Mouse (Mus musculus): ENCODE results near the gene Aox2. TPM values are rescaled to one million over a fixed set of nuclear protein-coding genes. Genes with fewer than 3 reads are reported as not detected.

Aox2 gene
- total RNA-seq, 4 experiments from 2014 or later: 0.04 to 0.24 (median 0.08) TPM

DNA sequence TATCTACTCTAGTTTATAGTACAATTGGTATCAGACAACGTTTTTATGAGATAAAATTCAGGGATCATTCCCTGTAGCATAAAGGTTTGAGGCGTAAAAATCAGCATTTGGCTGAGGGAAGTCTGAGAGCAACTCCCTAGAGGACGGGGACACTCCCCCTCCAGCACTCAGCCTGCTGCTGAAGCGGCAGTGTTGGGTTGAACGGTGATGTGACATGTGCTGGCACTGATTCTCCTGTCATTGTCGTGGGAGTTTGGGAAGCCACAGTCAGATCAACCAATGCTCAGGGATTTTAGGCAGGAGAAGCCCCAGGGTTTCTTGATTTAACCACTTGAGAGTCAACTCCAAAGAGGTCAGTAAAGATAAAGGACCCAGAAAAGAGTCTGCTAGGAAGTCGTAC lies 6.4 kb downstream of the Aox2 start:
- no peak for DNase-seq (ENCODE audit: low spot score in 2 of 2)

- no peak for DNase-seq (ENCODE audit: low spot score in 2 of 2)
Observed at GRCm38 (mm10) chr1:58288091-58288490, 10.0 kb downstream of the Aox2 start.

- DNase-seq (ENCODE audit: low spot score in 2 of 2): no peak
Observed at GRCm38 (mm10) chr1:58289863-58290469, 11.8 kb downstream of the Aox2 start.

- peak in 1 of 2 experiments; percentile 32 for DNase-seq (ENCODE audit: low spot score in 2 of 2)
Observed at GRCm38 (mm10) chr1:58291394-58292300, 13.5 kb downstream of the Aox2 start.

DNA sequence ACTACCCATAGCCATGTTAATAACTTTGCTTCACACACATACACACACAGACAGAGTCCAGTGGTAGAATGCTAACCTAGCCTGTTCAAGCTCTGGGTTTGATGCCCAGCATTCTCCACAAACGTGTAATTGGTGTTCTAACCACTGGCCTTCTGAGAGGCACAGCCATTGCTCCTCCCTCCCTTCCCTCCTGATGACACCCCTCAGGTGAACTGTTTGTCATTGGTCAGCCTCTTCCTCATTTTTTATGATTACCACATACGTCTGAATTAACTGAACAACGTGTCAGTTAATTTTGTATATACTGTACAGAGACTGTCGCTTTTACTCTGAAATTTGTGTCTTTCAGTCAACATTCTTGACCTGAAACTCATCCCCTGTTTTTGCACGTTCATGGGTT lies 16.6 kb downstream of the Aox2 start:
- no peak for DNase-seq (ENCODE audit: low spot score in 2 of 2)

DNA sequence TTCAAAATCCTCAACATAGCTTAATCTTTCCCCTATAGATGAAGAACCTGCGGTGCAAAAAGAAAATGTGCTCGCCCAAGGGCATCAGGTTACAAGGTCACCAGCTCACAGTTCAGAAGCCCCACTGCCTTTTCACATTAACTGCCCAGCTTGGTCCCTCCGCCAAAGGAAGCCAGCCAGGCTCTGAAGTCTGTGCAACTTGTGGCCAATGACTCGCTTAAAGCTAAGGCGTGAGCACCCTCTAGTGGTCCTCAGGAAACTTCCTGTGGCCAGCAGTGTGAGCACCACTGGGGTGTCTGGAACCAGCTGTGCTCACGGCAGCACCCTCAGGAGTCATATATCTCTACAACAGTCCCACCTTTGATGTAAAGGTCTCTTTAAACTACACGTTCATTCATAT lies 18.2 kb downstream of the Aox2 start:
- DNase-seq (ENCODE audit: low spot score in 2 of 2): peak; percentile 32 to 54

DNA sequence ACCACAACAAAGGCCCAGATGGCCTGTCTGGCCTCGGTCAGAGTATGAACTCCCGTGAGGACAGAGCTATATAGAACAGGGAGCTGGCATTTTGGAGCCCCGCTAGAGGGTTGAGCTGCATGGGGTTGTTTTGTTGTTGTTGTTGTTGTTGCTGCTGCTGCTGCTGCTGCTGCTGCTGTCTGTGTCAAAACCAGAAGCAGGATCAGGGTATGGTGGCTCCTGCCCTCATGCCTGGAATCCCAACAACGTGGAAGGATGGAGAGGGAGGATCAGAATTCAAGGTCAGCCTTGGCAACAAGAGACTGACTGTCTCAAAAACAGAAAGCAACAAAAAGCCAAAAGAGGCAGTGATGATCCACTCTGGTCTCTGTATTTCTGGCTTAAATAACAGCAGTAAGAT lies 18.7 kb downstream of the Aox2 start:
- DNase-seq (ENCODE audit: low spot score in 2 of 2): no peak

DNA sequence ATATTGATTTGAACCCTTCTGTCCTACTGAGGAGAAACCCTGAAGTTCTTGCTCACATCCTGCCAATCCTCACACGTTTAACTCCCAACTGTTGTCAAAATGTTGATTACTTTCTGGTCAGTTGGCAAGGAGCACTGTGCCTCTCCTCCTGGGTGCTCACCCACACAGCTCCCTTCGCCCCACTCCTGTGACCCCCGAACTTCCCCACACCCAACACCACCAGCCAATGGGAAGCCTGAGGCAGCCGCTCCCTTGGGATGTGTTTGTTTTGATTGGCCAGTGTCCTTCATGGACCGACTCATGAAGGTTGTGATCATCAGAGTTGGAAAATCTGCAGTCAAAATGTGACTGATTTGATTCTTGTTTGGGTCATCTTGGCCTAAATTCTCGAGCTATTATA lies 20.2 kb downstream of the Aox2 start:
- no peak for DNase-seq (ENCODE audit: low spot score in 2 of 2)

DNA sequence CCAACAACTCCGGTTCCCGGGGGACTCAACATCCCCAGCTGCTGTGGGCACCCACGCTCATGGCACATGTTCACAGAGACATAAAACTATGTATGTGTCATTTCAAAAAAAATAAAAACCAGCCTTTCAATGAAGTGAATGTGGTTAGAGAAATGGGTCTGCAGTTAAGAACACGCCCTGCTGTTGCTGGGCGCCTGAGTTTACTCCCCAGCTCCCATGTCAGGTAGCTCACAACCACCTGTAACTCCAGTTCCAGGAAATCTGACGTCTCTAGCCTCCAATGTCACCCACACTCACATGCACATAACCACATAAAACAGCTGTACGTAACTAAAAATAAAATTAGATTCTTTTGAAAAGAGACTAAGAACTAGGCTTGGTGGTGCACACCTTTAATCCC lies 22.9 kb downstream of the Aox2 start:
- no peak for DNase-seq (ENCODE audit: low spot score in 2 of 2)

- no peak for DNase-seq (ENCODE audit: low spot score in 2 of 2)
Observed at GRCm38 (mm10) chr1:58302015-58302414, 23.9 kb downstream of the Aox2 start.

GRCm38 (mm10) chr1:58303009-58303408 lies 24.9 kb downstream of the Aox2 start:
- DNase-seq (ENCODE audit: low spot score in 2 of 2): no peak

DNA sequence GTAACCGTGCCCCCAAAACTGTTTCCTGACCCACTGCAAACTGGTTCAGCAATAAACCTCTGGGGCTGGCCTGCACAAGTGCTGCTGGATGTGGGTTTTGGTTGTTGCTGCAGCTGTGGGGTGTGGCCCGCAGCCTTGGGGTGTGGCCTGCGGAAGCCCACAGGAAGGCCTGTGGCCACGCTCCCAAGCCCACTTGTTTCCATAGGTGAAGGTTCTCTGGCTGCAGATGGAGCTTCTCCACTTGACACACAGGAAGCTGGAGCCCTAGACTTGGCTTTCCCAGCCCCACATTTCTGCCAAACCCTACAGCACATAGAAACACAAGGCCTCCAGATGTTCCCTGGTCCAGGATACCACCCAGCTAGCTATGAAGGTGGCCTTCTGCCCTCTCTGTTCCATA lies 25.6 kb downstream of the Aox2 start:
- peak in 1 of 2 experiments; percentile 22 for DNase-seq (ENCODE audit: low spot score in 2 of 2)

- DNase-seq (ENCODE audit: low spot score in 2 of 2): no peak
Observed at GRCm38 (mm10) chr1:58304296-58304695, 26.2 kb downstream of the Aox2 start.

DNA sequence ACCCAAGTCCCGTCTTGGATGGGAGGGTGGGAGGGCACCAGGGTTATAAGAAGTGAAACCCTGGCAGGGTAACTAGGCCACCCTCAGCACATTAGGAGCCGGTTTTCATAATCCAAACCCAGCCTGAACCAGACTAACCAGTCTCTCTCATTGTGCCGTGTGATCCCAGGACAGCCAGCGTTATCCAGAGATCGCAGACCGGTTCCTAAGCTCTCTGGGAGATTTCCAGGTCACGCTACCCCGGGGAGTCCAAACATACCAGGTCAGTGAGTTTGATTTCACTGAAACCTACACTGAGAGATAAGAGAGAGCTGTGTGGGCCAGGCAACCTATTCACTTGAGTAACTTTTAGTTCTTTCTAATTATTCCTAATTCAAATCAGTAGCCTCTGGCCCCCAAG lies 29.1 kb downstream of the Aox2 start:
- no peak for DNase-seq (ENCODE audit: low spot score in 2 of 2)

GRCm38 (mm10) chr1:58308594-58308993 lies 30.5 kb downstream of the Aox2 start:
- no peak for DNase-seq (ENCODE audit: low spot score in 2 of 2)

DNA sequence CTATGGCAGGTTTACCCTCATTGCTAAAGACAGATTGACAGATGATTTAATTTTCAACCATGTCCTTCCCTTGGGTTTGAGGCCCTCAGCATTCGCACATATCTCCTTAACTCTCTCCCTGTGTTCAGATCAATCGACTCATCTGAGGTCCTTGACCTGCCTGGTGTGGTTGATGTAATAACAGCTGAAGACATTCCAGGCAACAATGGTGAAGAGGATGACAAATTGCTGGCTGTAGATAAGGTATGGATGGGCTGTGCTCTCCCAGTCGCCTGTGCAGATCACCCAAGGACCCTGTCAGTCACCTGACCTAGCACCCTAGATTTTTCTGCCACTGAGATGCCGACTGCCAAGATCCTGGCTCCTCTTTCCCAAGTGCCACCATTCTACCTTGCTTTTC lies 31.7 kb downstream of the Aox2 start:
- DNase-seq (ENCODE audit: low spot score in 2 of 2): no peak

DNA sequence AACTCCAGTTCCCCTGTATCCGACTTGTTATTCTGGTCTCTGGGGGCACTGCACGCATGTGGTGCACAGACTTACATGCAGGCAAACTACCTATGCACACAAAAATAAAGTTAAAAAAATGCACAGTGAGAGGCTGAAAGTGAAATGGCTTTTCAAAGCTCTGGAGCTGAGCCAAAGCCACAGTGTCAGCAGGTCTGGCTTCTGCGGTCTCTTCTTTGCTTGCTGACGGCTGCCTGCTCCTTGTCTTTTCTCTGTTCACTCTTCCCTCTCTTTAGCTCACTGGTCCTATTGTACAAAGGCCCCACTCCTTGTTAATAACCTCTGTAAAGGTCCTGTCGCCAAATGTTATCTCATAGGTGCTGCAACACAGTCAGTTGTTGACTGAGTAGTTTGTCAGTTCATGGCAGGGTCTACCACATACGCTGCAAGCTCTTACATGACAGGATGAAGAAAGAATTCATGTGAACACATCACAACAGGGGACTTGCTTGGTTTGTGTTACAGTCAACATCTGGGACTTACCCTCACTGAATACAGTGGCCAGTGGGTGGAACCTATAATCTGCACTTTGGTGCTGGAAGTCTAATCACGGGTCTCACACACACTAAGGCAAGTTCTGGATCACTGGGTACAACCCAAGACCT lies 33.2 kb downstream of the Aox2 start:
- DNase-seq (ENCODE audit: low spot score in 2 of 2): no peak

DNA sequence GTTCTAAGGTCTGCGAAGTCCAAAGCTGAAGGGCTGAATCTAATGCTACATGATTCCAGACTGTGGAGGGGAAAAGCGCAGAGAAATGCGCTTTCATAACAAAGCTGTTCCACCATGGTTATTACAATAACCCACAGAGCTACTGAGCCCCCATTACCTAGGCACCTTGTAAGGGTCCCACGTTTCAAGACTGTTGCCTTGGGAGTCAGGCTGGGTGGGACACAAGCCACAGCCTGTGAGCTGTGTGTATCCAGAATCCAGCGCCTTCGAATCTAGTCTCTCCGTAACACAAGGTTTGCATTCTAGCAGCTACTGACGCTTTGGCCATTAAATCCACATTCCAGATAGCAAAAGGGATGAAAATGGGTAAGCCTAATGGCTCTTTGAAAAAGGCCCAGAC lies 35.0 kb downstream of the Aox2 start:
- DNase-seq (ENCODE audit: low spot score in 2 of 2): no peak

DNA sequence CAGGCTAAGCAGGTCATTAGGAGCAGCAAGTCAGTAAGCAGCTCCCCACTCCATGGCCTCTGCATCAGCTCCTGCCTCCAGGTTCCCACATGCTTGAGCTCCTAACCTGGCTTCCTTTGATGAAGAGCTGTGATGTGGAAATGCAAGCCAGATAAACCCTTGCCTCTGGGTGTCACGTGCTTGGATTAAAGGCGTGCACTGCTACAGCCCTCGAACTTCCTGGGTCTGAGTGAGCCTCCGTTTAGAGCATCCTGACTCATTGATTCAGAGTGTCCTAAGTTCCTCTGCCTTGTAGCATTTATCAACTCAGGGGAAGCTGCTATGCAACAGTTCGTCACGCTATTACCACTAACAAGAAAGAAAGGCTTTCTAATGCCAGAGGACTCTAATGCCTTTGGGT lies 37.4 kb downstream of the Aox2 start:
- DNase-seq (ENCODE audit: low spot score in 2 of 2): no peak

GRCm38 (mm10) chr1:58333222-58333621 lies 55.1 kb downstream of the Aox2 start:
- no peak for DNase-seq (ENCODE audit: low spot score in 2 of 2)

DNA sequence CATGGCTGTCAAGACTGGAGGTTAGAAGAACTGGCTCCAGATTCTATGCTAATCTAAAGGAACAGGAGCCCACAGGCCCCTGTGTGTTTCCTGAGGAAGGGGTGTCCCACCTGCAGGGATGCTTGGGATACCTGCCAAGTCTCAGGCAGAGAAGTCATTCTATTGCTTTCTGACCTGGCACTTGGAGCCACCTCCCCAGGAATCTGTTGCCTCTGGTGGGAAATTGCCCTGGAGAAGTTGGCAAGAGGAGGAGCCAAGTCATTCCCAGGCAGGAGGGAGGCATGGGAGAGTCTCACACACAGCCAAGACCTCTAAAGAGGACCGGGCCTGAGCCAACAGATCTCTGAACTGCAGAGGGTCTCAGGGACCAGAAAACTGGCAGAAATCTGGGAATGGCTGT lies 61.8 kb downstream of the Aox2 start:
- DNase-seq (ENCODE audit: low spot score in 2 of 2): no peak

- peak in 1 of 2 experiments; percentile 10 for DNase-seq (ENCODE audit: low spot score in 2 of 2)
Observed at GRCm38 (mm10) chr1:58341576-58341975, 63.5 kb downstream of the Aox2 start.
